Mouse (Mus musculus) embryo, embryonic 10.5 days (tissue): ENCODE measurements around the gene Cdk5r1.

Experiments used
- DNase-seq: peaks from one replicate; pipeline ENCODE4 v3.0.0-alpha.2; 2015; ENCODE audit warnings: low spot score

The Cdk5r1 gene

DNA sequence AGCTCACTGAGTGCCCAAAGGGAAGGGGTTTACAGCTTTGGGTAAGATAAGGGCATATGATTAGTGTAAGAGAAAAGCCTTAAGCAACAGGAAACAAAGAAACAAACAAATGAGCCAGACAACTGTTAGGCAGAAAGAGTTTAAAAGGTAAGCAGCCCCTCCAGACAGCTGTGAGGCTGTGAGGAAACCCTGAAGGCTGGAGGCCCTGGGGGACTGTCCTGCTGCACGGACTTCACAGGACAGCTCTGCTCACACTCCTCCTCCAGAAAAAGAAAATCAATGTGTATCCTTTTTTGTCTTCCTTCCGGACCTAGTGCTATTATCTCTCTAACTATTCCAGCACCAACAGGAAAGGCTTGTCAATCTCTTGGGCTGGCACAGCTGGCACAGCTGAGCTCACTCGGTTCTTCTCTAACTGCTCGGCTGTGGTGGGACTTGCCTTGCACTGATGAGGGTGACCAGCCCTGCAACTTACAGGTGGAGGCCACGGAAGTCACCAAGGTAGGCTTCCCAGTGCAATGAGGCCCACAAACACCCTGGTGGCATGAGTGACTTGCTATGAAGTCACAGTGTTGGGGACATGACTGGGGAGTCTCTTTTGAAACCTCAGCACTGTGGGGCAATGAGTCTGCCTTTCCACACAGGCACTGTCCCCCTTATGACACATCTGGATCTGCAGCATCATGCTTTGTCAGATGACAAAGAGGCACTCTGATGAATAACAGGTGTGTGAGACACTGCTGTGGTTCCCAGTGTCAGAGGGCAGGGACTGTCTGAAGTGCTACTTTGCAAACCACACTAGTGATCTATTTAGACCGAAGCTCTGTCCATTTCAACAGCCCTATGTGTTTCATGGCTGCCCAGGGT is 27.9 kb downstream of the Cdk5r1 start:
- no peak for DNase-seq

DNA sequence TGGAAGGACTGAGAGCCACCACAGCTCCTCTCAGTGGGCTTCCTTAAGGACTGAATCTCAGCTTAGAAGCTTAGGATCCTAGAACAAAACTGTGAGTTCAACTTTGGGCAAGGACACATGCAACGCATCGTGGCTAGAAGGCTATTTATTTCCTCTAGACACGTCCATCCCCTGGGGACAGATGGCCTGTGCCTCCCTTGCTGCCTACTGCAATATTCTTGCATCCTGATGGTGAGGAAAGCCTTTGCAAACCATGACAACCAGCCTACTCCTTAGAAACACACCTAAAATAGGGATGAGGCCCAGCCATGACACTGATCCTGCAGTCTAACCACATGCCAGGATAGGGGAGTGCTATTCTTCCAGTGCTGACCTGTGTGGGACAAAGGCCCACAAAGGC is 28.8 kb downstream of the Cdk5r1 start:
- no peak for DNase-seq

GRCm38 (mm10) chr11:80506483-80506882 is 29.7 kb downstream of the Cdk5r1 start:
- no peak for DNase-seq

DNA sequence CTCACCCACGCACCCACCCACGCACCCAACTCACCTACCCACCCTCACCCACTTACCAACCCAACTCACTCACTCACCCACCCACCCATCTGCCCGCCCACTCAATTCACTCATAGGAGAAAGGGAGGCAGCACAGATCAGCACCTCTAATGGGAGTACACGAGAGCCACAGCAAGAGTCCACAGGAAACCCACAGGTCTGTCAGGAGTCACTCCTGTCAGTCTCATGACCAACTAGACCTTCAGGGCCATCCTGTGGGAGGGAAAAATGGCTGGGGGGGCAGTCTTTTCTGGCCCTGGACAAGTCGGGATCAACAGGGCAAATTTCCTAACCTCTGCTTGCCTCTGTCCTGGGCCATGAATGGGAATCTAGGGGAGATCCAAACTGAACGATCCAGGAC is 31.0 kb downstream of the Cdk5r1 start:
- no peak for DNase-seq

GRCm38 (mm10) chr11:80508361-80509175 is 31.7 kb downstream of the Cdk5r1 start:
- DNase-seq = no peak

DNA sequence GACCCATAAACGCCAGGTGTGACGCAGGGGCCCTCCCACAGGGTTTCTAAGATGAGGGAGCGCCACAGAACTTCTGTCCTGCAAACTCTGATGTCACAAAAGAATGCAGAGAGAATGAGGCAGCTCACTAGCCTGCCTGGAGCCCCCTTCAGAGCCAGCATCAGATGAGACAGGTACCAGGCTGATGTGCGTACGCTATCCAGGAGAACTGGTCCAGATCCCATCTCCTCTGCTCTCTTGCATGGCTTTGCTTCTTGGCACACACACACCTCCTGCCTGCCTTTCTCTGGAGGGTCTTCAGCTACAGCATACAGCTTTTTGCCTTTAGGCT is 32.3 kb downstream of the Cdk5r1 start:
- no peak for DNase-seq

- DNase-seq = no peak
Measured at GRCm38 (mm10) chr11:80510124-80510523, 33.3 kb downstream of the Cdk5r1 start.

GRCm38 (mm10) chr11:80512313-80513056 is 35.7 kb downstream of the Cdk5r1 start:
- DNase-seq = no peak

DNA sequence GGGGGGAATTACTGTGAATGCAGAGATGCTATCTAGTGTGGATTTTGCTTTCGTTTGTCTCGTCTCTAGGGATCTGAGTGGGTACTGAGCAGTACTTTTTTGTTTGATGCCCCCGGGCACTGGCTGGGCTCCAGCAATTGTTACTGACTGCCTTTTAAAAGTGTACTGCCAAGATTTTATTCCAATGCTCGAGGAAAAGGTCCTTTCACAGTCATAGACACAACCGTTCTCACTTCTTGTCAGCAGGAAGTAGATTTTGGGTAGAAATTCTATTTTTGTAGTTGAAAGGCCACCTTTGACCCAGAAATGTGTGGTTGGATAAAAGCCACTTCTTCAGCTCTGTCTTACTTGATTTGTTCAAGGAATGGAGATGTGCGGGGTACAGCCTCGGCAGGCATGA is 37.0 kb downstream of the Cdk5r1 start:
- DNase-seq = no peak

DNA sequence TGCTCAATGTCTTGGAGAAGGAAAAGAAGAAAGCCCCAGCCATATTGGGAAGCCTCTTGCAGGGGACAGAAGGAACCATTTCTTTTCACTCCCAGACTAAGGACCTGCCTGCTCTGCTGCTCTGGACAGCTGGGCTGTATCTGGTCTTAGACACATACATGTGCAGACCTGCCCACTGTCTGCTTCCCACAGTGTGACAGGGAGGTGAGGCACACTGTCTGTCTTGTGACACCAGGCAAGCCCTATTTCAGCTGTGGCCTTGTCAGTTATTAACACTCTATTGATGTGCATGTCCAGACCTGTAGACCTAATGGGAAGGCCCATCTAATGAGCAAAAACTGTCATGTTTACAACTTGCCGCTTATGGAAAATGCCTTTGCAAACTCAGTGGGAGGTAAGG is 38.5 kb downstream of the Cdk5r1 start:
- DNase-seq = no peak

DNA sequence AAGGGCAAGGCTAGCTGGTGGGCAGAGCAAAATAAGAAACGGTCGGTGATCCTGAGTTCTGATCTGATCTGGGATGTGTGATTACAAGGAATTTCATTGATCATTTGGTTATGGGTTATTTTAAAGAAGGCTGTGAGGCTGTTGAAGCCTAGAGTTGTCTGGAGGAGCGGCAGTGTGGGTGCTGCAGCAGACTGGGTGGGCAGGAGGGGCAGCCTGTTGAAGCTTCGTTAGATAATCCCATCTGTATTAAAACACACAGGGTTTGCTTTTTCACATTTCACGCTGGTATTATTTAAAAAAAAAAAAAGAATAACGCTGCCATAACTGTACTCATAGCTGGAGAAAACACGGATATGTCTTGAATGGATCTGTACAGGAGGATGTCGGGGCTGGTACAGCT is 39.1 kb downstream of the Cdk5r1 start:
- DNase-seq = no peak

- DNase-seq = peak; percentile 83
Measured at GRCm38 (mm10) chr11:80518421-80519367, 41.9 kb downstream of the Cdk5r1 start.

DNA sequence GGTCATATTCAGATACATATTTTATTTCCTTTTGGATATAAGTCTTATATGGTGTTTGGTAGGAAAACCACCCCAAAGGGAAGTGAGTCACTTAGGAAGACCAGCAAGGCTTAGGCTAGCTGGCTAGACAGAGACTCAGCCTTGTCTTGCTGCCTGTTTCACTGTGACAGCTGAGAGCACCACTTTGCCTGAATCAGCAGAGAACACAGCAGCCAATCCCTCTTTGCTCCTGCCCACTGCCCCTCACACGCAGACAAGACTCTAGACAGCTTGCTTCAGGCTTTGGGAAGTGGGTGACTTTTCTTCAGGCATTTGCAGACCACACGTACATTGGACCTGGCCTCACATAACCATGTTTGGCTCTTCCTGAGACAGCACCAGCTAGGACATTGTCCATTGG is 44.3 kb downstream of the Cdk5r1 start:
- no peak for DNase-seq

- no peak for DNase-seq
Measured at GRCm38 (mm10) chr11:80522852-80523251, 46.0 kb downstream of the Cdk5r1 start.

DNA sequence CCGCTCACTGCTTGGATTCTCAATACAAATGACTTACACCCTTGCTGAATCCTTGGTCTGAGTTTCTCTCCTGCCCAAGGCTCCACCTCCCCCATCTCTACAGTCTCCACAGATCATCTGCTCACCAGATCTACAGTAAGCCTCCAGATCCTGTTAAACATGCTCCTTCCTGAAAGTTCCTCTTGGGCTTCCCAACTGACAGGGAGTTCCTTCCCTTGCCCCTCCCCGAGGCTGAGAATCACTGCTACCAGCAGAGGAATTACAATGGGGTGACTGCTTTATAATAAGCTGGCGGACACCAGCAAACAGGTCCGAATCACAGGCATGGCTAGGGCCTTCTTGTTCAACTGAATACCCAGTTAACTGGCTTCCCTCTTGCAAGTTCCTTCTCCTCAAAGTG is 46.6 kb downstream of the Cdk5r1 start:
- DNase-seq = no peak

DNA sequence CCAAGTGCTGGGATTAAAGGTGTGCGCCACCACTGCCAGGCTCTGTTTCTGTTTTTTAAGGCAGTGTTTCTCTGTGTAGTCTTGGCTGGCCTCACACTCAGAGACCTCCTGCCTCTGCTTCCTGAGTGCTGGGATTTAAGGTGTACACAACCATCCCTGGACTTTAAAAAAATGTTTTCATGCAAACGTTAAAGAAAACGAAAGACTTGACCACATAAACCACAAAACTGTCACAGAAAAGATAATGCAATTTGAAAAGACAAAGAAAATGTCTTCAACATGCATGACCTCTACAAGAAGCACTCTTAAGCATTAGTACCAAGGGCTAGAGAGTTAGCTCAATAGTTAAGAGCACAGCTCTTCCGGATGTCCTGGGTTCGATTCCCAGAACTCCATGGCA is 47.4 kb downstream of the Cdk5r1 start:
- DNase-seq = no peak

- no peak for DNase-seq
Measured at GRCm38 (mm10) chr11:80527697-80528096, 50.9 kb downstream of the Cdk5r1 start.

DNA sequence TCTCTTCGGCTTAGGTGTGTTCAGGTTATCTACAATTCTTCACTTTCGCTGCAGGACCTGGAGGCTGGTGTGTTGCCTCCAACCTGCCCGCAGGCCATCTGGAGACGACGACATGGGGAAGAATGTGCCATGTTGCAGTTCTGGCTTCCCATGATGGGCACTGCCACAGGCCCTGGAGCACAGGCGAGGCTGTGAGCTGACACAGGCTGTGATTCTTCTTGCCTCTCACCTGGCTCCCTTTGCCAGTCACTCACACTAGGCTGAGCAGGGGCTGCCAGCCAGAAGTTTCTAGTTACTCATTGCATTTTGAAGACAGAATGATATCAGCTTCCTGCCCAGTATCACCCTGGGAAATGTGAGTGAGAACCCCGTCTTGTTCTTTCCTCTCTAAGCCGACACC is 52.3 kb downstream of the Cdk5r1 start:
- no peak for DNase-seq
